Mouse (Mus musculus): ENCODE results near the gene Asic3.

Gene Asic3

DNA sequence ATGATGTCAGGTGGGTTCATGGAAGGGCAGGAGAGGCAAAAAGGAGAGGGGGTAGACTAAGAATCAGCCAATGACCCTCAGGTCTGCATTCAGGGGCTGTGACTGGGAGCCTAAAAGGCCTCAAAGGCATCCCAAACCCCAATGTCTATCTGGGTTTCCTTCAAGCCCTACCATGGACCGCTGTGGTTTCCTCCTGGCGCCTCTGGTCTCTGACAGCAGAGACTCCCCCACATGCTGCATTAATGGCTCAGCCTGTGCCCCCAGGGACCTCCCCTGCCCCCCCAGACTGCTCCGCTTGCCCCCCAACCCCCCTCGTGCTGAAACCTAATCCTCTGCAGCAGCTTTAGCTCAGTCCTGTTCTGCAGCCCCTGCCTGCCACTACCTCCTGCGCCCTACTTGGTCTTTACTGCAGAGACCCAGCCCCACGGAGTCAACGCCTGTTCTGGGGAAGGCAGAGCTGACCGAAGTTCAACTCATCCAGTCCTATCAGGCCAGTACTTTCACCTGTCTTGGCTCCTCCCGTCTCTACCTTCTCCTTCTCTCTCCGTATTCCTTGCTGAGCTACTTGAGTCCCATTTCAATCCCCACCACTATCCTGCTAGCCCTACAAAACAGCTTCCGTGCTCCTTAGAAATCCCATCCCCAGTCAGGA lies at the start of gene Asic3:
Asic3 (plus strand) TSS at position 351 of the 652 bp plus-strand sequence.
- DNase-seq (ENCODE audit: low read depth, low spot score): no peak

DNA sequence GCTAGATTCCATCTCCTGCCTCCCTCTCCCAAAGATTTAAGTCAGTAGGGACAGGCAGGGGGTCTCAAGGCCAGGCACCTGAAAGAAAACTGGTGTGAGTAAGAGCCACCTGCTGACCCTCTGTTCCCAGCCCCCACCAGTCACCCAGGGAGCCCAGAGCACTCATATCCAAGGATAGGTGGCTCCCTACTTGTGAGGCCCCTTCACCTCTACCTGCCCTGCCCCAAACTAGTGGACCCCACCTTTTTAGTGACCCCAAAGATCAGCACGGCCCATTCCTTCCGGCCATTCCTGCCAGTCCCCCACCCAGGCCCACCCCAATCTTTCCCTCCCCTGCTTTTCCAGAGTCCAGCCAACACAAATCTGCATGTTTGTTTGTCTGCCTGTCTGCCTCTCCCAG lies 49.7 kb upstream of the Asic3 start:
- DNase-seq (ENCODE audit: low read depth, low spot score): no peak

- no peak for DNase-seq (ENCODE audit: low read depth, low spot score)
These were observed 49.1 kb upstream of the Asic3 start for GRCm38 (mm10) chr5:24364061-24364460.

DNA sequence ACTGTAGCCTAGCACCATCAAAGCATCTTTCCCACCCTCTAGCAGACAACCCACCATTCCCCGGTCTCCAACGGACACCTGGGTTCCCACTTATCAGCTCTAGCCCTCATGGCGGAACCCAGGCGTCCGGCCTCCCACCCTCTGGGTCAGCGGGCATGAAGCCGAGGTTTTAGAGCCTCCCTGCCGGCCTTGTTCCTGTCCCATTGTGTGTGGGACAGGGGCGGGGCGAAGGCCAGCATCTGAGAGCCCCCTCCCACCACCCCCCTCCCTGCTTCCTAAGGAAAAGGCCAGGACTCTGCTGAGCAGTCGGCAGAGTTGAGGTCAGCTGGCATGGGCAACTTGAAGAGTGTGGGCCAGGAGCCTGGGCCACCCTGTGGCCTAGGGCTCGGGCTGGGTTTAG lies 48.7 kb upstream of the Asic3 start, which contains the start of gene Nos3:
Nos3 (plus strand) TSS at position 303 of the 400 bp plus-strand sequence.
- no peak for DNase-seq (ENCODE audit: low read depth, low spot score)

GRCm38 (mm10) chr5:24364963-24365362 lies 48.2 kb upstream of the Asic3 start:
- DNase-seq (ENCODE audit: low read depth, low spot score): no peak

DNA sequence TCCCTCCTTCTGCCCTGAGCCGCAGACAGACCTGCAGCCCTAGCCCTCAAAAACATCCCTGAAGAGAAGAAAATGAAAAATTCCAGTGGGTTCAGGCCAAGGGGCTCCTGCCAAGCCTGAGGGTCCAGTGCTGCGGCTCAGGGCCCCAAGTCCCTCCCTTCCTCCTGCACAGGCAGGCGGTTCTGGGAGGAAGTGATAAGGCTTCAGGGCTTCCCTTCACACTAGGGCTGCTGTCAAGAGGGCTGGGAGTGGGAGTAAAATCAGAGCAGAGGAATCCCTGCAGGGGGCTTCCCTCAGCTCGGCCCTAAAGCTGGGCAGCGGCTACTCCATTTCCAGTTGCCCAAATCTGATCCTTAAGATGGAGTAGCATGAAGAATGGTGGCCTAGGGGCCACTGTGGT lies 47.7 kb upstream of the Asic3 start:
- no peak for DNase-seq (ENCODE audit: low read depth, low spot score)

DNA sequence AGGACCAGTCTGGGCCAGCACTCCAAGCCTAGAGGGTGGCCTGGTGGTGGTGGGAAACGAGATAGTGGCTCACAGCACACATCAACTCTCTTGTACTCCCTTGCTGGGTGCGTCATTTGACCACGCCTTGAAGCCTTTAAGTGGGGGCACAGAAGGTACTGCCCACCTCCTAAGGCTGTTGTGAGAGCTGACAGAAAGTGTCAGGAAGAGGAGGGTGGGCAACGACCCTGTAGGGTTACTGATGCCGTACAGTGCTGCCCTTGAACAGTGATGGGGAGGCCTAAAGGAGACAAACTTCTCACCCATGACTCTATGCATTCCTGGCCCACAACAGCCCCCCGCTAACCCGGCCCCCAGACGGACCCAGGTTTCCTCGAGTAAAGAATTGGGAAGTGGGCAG lies 46.8 kb upstream of the Asic3 start:
- no peak for DNase-seq (ENCODE audit: low read depth, low spot score)

DNA sequence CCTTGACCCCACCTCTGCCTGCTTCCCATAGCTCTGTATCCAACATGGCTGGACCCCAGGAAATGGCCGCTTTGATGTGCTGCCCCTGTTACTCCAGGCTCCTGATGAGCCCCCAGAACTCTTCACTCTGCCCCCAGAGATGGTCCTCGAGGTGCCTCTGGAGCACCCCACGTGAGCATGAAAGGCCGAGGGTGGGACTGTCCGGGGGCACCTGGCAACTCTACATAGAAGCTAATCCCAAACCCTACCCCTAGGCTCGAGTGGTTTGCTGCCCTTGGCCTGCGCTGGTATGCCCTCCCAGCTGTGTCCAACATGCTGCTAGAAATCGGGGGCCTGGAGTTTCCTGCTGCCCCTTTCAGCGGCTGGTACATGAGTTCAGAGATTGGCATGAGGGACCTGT lies 43.4 kb upstream of the Asic3 start:
- no peak for DNase-seq (ENCODE audit: low read depth, low spot score)

- no peak for DNase-seq (ENCODE audit: low read depth, low spot score)
These were observed 39.4 kb upstream of the Asic3 start for GRCm38 (mm10) chr5:24373807-24374206.

DNA sequence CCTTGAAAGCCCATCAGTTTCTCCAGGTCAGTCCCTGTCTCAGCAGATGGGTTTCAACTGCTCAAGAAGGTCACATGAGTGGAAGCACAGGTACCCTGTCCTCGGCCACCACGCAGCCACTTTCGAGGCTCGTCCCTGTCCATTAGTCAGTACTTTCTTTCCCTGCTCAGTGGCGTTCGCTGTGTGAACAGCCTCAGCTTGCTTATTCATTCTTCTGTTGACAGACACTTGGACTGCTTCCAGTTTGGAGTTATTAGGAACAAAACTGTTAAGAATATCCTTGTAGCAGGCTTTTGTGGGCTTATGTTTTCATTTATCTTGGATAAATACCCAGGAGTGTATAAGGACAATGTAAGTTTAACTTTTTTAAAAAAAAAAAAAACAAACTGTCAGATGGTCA lies 39.0 kb upstream of the Asic3 start:
- DNase-seq (ENCODE audit: low read depth, low spot score): no peak

DNA sequence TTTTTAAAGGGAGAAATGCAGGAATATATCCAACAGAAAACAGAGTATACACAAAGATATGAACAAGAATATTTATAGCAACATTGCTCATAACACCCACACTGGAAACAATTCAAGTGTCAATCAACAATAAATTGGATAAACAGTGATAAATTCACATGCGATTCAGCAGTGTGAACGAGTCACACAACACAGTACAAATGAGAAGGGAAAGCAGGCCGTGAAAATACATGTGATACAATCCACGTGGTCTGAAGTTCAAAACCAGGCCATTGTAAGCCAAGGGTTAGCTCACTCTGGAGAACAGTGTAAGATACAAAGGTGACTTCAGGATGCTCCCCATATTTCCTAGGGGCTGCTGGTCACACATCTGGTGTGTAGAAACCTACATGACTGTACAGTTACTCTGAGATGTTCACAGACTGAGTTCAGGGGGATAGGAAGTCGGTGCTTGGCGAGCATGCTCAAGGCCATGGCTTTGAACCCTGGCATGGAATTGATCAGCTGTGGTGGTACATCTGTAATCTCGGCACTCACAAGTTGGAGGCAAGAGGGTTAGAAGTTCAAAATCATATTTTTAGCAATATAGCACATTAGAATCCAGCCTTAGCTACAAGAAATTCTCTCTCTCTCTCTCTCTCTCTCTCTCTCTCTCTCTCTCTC lies 38.4 kb upstream of the Asic3 start:
- DNase-seq (ENCODE audit: low read depth, low spot score): no peak

GRCm38 (mm10) chr5:24378700-24379099 lies 34.5 kb upstream of the Asic3 start:
- DNase-seq (ENCODE audit: low read depth, low spot score): no peak

DNA sequence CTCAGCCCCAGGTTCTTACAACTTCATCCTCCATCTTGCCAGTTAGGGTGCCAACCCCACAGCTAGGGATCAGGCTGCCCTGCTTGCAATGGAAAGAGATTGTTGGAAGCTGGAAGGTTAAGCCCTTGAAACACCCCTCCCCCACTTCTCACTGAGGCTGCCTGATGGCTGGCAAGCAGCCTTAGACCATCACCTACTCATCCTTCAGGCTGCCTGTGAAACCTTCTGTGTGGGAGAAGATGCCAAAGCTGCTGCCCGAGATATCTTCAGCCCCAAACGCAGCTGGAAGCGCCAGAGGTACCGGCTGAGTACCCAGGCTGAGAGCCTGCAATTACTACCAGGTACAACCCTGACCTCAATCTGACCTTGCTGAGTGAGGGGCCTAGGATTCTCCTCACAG lies 33.7 kb upstream of the Asic3 start:
- DNase-seq (ENCODE audit: low read depth, low spot score): no peak

- no peak for DNase-seq (ENCODE audit: low read depth, low spot score)
These were observed 32.7 kb upstream of the Asic3 start for GRCm38 (mm10) chr5:24380499-24380898.

GRCm38 (mm10) chr5:24381486-24381885 lies 31.7 kb upstream of the Asic3 start:
- DNase-seq (ENCODE audit: low read depth, low spot score): no peak

DNA sequence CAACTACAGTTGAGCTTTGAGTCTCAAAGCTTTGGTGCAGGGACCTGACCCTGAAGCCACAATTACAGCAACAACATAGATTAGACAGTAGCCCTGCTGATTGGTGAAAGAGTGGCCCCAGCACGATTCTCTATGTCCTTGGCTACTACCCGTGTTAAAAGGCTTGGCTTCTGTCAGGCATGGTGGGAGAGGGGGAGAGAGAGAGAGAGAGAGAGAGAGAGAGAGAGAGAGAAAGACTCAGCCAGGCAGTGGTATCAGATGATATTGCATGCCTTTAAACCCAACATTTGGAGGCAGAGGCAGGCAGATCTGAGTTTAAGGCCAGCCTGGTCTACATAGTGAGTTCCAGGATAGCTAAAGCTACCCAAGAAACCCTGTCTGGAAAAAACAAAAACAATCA lies 31.2 kb upstream of the Asic3 start:
- no peak for DNase-seq (ENCODE audit: low read depth, low spot score)

GRCm38 (mm10) chr5:24383026-24383859 lies 29.9 kb upstream of the Asic3 start:
- DNase-seq (ENCODE audit: low read depth, low spot score): peak; percentile 72

DNA sequence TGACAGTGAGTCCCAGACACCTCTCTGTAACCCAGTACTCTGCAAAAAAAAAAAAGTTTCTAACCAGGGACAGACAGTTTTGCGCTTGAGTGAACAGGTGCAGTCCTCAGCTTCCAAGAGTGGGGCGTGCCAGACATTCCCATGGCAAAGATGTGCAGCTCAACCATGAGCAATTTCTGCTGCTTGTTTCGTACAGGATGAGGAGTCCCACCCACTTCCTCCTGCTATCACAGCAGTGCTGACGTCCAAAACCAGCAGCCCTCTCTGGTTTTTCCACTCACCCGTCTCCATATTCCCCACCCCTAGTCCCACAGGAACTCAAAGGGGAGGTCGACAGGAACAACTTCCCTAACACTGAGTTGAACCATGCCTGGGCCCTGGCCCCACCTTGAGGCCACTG lies 28.8 kb upstream of the Asic3 start:
- no peak for DNase-seq (ENCODE audit: low read depth, low spot score)

GRCm38 (mm10) chr5:24385374-24385773 lies 27.8 kb upstream of the Asic3 start:
- no peak for DNase-seq (ENCODE audit: low read depth, low spot score)

GRCm38 (mm10) chr5:24385887-24386550 lies 27.2 kb upstream of the Asic3 start:
- no peak for DNase-seq (ENCODE audit: low read depth, low spot score)

GRCm38 (mm10) chr5:24387264-24388241 lies 25.6 kb upstream of the Asic3 start:
- peak; percentile 46 for DNase-seq (ENCODE audit: low read depth, low spot score)
